Mouse (Mus musculus) lung, adult 18-20 months (tissue): ENCODE results near the gene Ctps.
"Not testable (repeated sequence)": the region's sequence is repeated elsewhere in the genome, so short reads cannot be mapped to it uniquely, and the experiment has no call there.

ENCODE experiments used
- DNase-seq, 2 experiments: peaks; one replicate each; pipeline ENCODE4 v3.0.0; 2022; ENCODE audit warnings: mixed read lengths in 2 of 2

The Ctps gene

GRCm38 (mm10) chr4:120569486-120570437 is at the start of gene Ctps:
Gene Ctps, minus strand, starts transcription at chr4:120570276.
- peak; percentile 93 for DNase-seq

GRCm38 (mm10) chr4:120616199-120617025 is 46.3 kb upstream of the Ctps start:
- peak; percentile 71 to 79 for DNase-seq

DNA sequence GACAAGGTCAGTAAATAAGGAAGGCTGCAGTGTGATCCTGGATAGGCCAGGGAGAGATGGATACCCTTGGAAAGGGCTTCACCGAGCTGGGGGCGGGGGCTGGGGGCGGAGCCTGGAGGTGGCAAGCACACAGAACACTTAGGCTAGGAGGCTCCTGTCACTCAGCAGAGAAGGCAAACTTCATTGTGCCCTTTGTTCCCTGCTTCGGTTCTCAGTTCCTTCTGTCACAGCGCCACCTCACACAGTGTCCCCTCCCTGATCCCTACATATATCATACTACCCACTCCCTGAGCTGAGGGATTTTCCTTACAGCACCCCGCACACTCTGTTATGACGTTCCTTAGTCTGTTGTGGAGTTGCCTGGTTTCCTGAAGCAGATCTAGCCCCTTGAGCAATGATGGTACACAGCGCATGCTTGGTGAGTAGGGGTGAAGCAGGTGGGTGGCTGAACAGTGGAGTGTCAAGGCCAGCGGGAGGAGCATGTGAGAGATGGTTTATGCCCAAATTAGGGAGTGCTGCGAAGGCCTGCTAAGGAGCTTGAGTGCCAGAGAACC is 45.5 kb upstream of the Ctps start:
- DNase-seq, result peak; percentile 53 to 75

DNA sequence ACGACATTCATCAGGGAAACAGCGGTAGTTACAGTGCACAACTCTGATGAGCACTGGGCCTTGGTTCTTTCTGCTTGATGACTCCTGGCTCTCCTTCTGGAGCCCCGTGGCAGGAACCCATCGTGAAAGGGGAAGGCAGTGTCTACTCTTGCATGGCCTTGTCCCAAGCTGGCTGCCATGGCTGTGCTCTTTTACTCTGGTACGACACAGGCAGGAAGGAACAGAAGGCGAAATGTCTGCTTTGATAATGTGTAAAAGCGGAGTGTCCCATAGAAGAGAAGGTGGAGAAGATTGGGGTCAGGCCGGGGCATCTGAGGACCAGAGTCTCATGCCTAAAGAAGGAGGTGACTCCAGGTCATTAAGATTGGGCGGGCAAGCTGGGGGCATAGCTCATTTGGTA is 44.6 kb upstream of the Ctps start:
- DNase-seq, result no peak

DNA sequence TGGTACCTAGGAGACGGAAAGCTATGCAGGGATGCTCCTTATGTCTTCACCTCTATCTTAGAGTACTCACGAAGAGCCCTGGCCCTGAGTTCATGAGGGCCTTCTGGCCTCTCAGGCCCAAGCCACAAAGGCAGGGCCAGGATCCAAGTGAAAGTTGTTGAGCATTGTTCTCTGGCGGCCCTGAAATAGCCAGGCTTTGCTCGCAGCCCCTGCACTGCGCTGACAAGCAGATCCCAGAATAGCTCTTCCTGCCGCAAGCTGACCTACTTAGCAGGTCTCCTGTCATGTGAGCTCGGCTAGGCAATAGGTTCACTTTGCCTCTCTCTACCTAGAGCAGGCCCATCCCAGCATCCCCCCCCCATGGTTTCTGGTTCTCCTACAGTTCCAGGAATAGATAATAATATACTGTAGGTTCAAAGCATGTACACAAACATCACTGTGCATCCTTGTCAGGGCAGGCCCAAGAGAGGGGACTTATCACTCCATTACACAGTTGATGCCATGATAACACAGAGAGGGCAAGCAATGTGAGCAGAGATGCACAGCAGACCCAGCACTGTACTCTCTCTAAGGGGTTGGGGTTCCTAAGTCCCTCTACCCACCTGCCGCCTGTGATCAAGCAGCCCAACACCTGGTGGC is 43.7 kb upstream of the Ctps start:
- peak; percentile 25 to 28 for DNase-seq

DNA sequence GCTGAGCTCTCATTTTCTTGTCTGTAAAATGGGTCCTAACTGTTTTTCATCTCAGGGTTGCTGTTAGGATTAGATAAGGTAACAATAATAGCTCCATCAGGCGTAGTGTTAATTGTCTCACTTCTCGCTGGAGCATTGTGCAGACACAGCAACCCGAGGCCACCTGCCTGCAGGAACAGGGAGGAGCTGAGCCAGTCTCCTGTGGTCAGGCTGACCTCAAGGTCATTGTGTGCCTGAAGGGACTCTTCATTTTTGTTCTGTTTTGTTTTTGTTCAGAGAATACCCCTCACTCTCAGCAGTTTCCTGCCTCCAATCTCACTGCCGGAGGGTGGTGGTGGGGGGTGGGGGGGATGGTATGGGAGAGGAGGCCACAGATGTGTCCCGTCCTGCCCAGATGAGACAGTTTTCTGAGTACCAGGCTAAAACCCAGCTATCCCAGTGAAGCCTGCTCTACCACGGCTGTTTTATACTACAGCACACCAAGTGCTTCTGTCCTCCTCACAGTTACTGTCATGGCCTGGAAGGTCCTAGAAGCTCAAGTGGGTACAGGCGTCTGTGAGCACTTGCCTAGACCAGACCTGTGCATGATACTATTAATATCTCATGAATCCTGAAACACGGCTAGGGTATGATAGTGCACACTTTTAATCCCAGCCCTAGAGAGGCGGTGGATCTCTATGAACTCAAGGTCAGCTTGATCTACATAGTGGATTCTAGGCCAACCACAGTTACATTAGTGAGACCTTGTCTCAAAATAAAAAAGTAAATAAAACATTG is 42.4 kb upstream of the Ctps start:
- DNase-seq, result no peak

DNA sequence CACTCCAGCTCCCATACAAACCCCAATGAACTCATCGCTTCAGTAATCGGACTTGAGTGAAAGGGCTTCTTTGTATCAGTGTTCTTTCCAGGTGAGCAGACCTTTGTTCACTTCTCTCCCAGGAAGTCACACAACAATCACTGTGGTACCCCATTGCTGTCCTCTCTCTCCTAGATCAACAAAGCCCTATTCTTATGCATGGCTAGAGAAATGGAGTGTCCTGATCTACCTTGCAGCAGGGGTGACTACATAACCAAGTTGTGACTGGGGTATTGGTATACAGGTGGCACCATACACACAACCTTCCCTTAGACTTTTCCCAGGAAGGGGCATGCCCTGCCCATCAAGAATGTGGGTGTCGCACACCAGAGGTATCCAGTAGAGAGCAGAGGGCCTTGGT is 40.9 kb upstream of the Ctps start:
- no peak for DNase-seq

- DNase-seq, result no peak
Observed at GRCm38 (mm10) chr4:120606941-120607340, 36.9 kb upstream of the Ctps start.

DNA sequence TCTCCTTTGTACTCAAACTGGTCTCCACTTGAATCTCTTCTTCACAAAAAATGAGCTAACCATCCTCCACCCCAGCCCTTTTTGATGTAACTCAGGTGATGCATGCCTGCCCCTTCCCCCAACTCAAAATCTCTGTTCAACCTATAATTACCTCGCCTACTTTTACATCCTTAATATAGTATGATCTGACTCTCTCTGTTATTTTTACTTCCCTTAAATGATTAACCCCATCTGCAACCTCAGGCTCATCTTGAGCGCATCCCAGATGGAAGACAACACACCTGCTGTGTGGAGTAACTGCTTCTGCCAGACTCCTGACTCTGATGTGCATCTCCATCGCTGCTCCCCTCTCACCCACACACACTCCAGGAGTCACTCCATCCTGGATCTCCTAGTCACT is 32.6 kb upstream of the Ctps start:
- DNase-seq, result no peak

- DNase-seq, result no peak
Observed at GRCm38 (mm10) chr4:120601774-120602173, 31.7 kb upstream of the Ctps start.

GRCm38 (mm10) chr4:120598922-120599321 is 28.8 kb upstream of the Ctps start:
- no peak for DNase-seq

GRCm38 (mm10) chr4:120596210-120596609 is 26.1 kb upstream of the Ctps start:
- not testable (repeated sequence) for DNase-seq

- DNase-seq, result no peak
Observed at GRCm38 (mm10) chr4:120590973-120591372, 20.9 kb upstream of the Ctps start.

GRCm38 (mm10) chr4:120589815-120590422 is 19.8 kb upstream of the Ctps start:
- peak; percentile 61 to 64 for DNase-seq

DNA sequence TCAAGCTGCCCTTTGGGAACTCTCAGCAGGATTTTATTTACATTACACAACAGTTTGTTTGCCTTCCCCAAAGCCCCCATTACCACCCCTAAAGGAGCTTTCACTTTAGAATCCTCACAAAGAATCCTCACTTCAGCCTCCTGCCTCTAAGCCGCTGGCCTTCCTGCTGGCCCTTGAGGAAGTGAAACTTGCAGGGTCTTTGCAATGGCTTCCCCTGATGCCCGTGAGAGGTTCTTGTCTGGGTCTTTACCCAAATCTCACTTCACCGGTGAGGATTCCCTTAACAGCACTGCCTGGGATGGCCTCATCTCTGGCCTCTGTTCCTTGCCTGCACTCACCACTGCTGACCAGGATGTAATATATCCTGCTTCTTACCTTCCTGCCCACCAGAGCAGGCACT is 19.0 kb upstream of the Ctps start:
- no peak for DNase-seq

DNA sequence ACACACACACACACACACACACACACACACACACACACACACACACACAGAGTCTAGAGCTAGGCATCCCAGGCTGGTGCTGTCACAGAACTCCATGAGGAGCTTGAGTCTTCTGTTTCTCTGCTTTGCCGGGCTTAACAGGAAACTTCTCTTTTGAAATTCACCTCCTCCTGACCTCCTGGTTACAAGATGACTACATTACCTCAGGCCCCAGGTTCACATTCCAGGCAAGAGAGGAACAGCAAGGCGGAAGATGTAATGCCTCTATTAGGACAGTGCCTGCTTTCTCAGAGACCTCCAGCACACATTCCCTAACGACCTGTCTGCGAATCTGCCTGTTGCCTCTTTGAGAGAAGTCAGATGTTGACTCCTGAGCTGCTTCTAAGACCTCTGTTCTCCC is 18.4 kb upstream of the Ctps start, which contains the start of gene Gm8439:
TSS of gene Gm8439 (plus strand) at position 301 of the 400 bp plus-strand sequence.
- DNase-seq, result no peak

DNA sequence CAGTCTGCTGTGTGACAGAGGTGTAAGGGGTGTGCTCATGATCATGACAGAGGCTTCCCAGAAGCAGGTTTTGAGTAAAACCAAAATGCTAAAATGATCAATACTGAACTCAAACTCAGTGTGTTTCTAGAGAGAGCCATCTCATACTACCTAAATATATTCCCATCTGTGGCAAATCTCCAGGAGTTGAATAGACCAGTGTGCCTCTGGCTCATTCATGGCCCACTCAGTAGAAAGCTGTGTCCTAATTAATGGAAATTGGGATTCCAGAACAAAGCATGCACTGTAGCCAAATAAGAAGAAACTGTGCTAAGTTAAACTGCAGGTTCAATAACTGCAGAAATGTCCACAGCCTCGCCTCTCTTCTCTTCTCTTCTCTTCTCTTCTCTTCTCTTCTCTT is 16.9 kb upstream of the Ctps start:
- DNase-seq, result no peak

DNA sequence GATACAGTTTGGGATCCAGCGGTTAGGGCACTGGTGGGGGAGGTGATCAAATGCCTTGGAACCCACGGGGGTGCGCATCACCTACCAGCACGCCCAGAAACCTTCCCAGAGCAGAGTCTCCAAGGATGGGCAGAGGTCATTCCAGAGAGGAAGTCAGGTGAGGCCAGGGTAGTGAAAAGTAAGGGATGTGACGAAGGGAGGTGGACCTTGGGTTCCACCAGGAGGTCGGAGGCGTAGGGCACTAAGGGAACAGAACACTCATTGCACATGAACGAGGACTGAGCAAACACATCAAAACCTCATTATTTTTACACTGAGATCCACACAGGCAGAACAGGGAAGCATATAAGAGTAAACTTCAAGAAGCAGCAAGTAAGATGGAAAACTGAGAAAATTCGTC is 11.6 kb upstream of the Ctps start:
- no peak for DNase-seq

DNA sequence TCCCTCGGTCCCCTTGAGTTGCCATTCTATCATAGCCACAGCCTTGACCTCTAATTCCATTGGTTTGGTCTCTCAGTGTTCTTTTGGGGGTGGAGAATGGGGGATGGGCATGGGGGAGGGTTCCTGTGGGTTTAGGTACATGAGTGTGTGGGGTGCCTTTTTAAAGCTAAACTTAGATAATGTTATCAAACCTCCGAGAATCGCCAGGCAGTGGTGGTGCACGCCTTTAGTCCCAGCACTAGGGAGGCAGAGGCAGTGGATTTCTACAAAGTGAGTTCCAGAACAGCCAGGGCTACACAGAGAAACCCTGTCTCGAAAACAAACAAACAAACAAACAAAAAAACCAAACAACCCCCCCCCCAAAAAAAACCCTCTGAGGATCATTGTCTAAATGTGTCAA is 10.8 kb upstream of the Ctps start:
- DNase-seq, result no peak

GRCm38 (mm10) chr4:120571691-120572090 is 1.6 kb upstream of the Ctps start:
- DNase-seq, result peak in 1 of 2 experiments; percentile 14

- DNase-seq, result no peak
Observed at GRCm38 (mm10) chr4:120571070-120571464, 991 bp upstream of the Ctps start.
